Mouse (Mus musculus) cerebellum, adult 2 months (tissue): Measurements from ENCODE around the gene Zfp689.

ENCODE experiments used
- CTCF ChIP-seq: fragments of 200-500 bp; IDR thresholded peaks from 2 replicates; pipeline ENCODE4 v1.5.1; 2011; ENCODE audit warnings: low read depth, mild to moderate bottlenecking, control low read depth, low read length, moderate library complexity, borderline replicate concordance; ENCODE audit not compliant: insufficient read depth
- POLR2A ChIP-seq: fragments of 200-500 bp; IDR thresholded peaks from 2 replicates; pipeline ENCODE4 v1.6.1; 2011; ENCODE audit warnings: low read length, control low read depth, borderline replicate concordance; ENCODE audit not compliant: insufficient read depth

GRCm38 (mm10) chr7:127475186-127475740 is 26.3 kb upstream of the Zfp689 start:
- no peak for TF ChIP-seq CTCF
- TF ChIP-seq POLR2A = no peak
